Mouse (Mus musculus) lung, postnatal 0 days (tissue): Measurements from ENCODE around the gene Nat8f5. TPM values are rescaled to one million over a fixed set of nuclear protein-coding genes. Genes with fewer than 3 reads are reported as not detected.

Experiments used
- ATAC-seq: fragments of 200-750 bp; cut with Nextera tagmentation; 2 replicates; pipeline ENCODE4 v1.8.0; 2017; ENCODE audit warnings: moderate library complexity
- DNase-seq: peaks from one replicate; pipeline ENCODE4 v3.0.0-alpha.2; 2016; ENCODE audit warnings: low spot score
- H3K27ac ChIP-seq: fragments of 300-500 bp; sonication (generic); 2 replicates; pipeline ENCODE4 v1.5.1; 2014; ENCODE audit warnings: antibody characterized with exemption, mild to moderate bottlenecking, low read length, mixed read lengths
- H3K27me3 ChIP-seq: fragments of 300-500 bp; sonication (generic); replicated peaks from 2 replicates; pipeline ENCODE4 v1.6.1; 2014; ENCODE audit warnings: low read length, mixed read lengths; ENCODE audit not compliant: insufficient read depth
- H3K36me3 ChIP-seq: fragments of 300-500 bp; sonication (generic); 2 replicates; pipeline ENCODE4 v1.6.1; 2014; ENCODE audit warnings: low read length, mixed read lengths; ENCODE audit not compliant: insufficient read depth
- H3K4me1 ChIP-seq: fragments of 300-500 bp; sonication (generic); 2 replicates; pipeline ENCODE4 v1.6.1; 2014; ENCODE audit warnings: antibody characterized with exemption, low read depth, low read length, mixed read lengths; ENCODE audit not compliant: insufficient read depth
- H3K4me2 ChIP-seq: fragments of 300-500 bp; sonication (generic); replicated peaks from 2 replicates; pipeline ENCODE4 v1.6.1; 2014; ENCODE audit warnings: low read depth, mild to moderate bottlenecking, low read length, moderate library complexity, mixed read lengths
- H3K4me3 ChIP-seq: fragments of 300-500 bp; sonication (generic); 2 replicates; pipeline ENCODE4 v1.5.1; 2014; ENCODE audit warnings: low read depth, low read length
- H3K9ac ChIP-seq: fragments of 300-500 bp; sonication (generic); replicated peaks from 2 replicates; pipeline ENCODE4 v1.6.1; 2014; ENCODE audit warnings: low read depth, mild to moderate bottlenecking
- H3K9me3 ChIP-seq: fragments of 300-500 bp; sonication (generic); 2 replicates; pipeline ENCODE4 v1.6.1; 2016; ENCODE audit warnings: low read length, mixed read lengths
- CTCF ChIP-seq: IDR thresholded peaks from 2 replicates; pipeline ENCODE4 v1.5.1; 2016; ENCODE audit warnings: antibody characterized with exemption, mild to moderate bottlenecking
- EP300 ChIP-seq: IDR thresholded peaks from 2 replicates; pipeline ENCODE4 v1.6.1; 2016; ENCODE audit warnings: antibody characterized with exemption, mild to moderate bottlenecking, control low read depth
- WGBS: fragments of 180-500 bp; shearing (Covaris S2); extraction: QIAGEN DNeasy Blood & Tissue Kit; methylation state at CpG from one replicate; pipeline ENCODE4 v1.1.7; 2014; 5-methylcytosine and 5-hydroxymethylcytosine counted together
- polyA plus RNA-seq: library from polyadenylated mRNA; unstranded; fragments of >200 nt; fragmentation: Nextera tagmentation; extraction: Ambion mirVana; gene quantifications from 2 replicates; pipeline ENCODE4 v1.2.1, GENCODE M21; 2015

The Nat8f5 gene
- polyA plus RNA-seq, 1 experiment from 2014 or later = not detected

DNA sequence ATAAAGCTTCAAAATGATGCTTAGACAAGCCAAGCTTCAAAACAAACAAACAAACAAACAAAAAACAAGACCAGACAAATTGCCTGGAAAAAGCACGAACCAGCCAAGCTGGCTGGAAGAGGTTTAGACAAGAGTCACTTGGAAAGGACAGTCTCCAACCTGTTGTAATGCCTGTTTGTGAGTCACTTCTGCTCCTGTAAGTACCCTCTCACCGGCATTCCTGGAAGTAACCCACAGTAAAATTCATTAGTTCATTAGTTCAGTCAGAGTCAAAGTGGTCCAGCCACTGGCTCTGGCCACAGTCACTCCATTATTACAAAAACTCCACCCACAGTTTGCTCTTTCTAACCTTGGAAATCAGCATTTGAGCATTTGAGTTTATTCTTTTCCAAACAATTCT lies 43.1 kb upstream of the Nat8f5 start:
- H3K36me3 ChIP-seq = no peaks in the 10 kb centered on the region
- H3K9me3 ChIP-seq = no peaks in the 10 kb centered on the region
- WGBS = 79% methylated on average over 2 of the region's 2 CpGs
- H3K27me3 ChIP-seq = no peaks in the 10 kb centered on the region
- H3K9ac ChIP-seq = no peak overlapping the region
- DNase-seq (no peak), ATAC-seq (no peak)
- no peak overlapping the region for H3K27ac ChIP-seq
- TF ChIP-seq EP300 (no peak), CTCF (no peak)
- H3K4me2 ChIP-seq = no peak overlapping the region
- no peaks in the 10 kb centered on the region for H3K4me1 ChIP-seq
- H3K4me3 ChIP-seq = no peak overlapping the region

DNA sequence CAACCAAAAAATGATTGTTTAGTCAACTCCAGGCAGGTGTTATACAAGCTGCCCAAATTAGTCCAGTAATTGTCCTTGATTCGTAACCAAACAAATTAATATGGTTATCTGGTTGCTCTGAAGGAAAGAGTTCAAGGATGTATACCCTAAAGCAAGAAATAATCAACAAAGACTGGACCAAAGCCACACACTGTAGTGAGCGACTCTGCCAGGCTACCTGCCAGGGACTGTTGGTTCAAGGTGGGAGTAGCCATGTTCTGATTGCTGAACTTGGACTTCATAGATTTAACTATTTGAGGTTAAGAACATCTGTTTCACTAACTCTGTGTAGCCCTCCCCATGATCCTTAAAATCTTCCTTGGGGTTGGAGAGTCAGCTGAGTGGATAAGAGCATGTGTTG lies 42.4 kb upstream of the Nat8f5 start:
- Histone ChIP-seq H3K4me2 (no peak overlapping the region), H3K36me3 (no peaks in the 10 kb centered on the region), H3K9ac (no peak overlapping the region), H3K4me1 (no peaks in the 10 kb centered on the region), H3K27ac (no peak overlapping the region), H3K4me3 (no peak overlapping the region), H3K27me3 (no peaks in the 10 kb centered on the region), H3K9me3 (no peaks in the 10 kb centered on the region)
- no peak for DNase-seq
- no peak for ATAC-seq
- no peak for TF ChIP-seq EP300
- TF ChIP-seq CTCF = no peak
- WGBS = 80% methylated on average over 2 of the region's 2 CpGs

DNA sequence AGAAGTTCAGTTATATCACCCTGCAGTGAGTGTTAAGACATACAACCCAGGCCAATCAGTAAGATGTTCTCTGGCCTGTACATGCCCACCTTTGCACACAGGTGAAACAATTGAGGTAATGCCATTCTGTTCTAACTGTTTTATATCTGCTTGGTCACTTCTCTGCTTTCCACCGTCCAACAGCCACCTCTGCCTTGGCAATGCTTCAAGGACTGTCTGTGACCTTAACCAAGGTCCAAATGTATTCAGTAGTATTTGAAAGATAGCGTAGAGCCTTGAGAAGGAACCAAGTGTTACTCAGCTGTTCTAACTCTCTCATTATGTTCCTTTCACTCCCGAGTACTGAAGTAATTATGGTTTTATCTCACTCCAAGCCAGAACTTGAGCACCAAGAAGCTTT lies 41.8 kb upstream of the Nat8f5 start:
- no peaks in the 10 kb centered on the region for H3K9me3 ChIP-seq
- no peak overlapping the region for H3K4me3 ChIP-seq
- H3K9ac ChIP-seq = no peak overlapping the region
- ATAC-seq (no peak), DNase-seq (no peak)
- H3K4me1 ChIP-seq = no peaks in the 10 kb centered on the region
- no peak overlapping the region for H3K4me2 ChIP-seq
- no peaks in the 10 kb centered on the region for H3K36me3 ChIP-seq
- H3K27ac ChIP-seq = no peak overlapping the region
- WGBS = 77% methylated on average over 3 of the region's 3 CpGs
- no peak for TF ChIP-seq EP300
- no peak for TF ChIP-seq CTCF
- no peaks in the 10 kb centered on the region for H3K27me3 ChIP-seq

DNA sequence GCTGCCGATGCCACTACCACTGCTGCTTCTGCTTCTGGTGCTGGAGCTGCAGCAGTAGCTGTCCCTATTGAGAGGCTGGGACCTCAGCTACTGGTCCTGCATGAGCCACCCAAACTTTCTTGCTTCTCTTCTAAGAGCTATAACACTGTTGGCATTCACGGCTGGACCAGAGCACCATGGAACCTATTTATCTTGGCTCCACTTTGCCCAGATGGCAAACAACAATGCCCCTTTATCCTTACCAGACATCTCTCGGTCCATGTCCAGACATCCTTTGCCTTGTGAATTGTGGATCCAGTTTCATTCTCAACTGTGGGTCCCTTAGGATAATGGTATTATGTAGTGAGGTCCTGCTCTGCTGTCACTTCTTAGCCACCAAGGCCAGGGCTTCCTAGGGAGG lies 40.5 kb upstream of the Nat8f5 start:
- no peaks in the 10 kb centered on the region for H3K9me3 ChIP-seq
- no peak overlapping the region for H3K9ac ChIP-seq
- no peaks in the 10 kb centered on the region for H3K4me1 ChIP-seq
- H3K27ac ChIP-seq = no peak overlapping the region
- H3K4me3 ChIP-seq = no peak overlapping the region
- H3K4me2 ChIP-seq = no peak overlapping the region
- ATAC-seq (no peak), DNase-seq (no peak)
- TF ChIP-seq EP300 = no peak
- no peak for TF ChIP-seq CTCF
- 78% methylated on average over 3 of the region's 3 CpGs for WGBS
- H3K36me3 ChIP-seq = no peaks in the 10 kb centered on the region
- no peaks in the 10 kb centered on the region for H3K27me3 ChIP-seq

DNA sequence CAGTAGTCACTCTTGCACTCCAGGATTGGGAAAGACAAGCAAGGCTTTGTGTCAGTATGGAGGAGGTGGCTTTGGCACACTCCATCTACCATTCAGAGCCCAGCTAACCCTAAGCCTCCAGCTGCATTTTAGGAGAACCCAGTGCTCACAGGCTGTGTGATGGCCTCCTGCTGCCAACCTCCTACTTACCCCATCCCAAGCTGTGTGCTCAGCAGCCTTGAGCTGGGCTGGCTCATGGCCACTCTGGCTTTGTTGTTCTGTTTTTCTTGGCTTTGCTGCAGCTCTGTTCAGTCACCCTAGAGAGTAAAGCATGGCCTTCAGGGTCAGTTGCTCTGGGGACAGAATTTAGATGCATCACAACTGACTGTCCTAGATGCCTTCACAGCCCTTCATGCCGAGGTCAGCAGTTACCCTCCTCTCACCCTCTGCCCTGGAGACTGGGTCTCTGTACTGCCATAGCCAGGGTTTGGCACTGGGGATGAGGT lies 35.5 kb upstream of the Nat8f5 start:
- Histone ChIP-seq H3K9me3 (no peaks in the 10 kb centered on the region), H3K4me3 (no peak overlapping the region), H3K27me3 (no peaks in the 10 kb centered on the region), H3K4me1 (no peaks in the 10 kb centered on the region), H3K27ac (no peak overlapping the region), H3K4me2 (no peak overlapping the region), H3K9ac (no peak overlapping the region), H3K36me3 (no peaks in the 10 kb centered on the region)
- DNase-seq (peak; percentile 13), ATAC-seq (peak; percentile 62)
- no peak for TF ChIP-seq EP300
- TF ChIP-seq CTCF = no peak
- 80% methylated on average over 1 of the region's 1 CpGs for WGBS

DNA sequence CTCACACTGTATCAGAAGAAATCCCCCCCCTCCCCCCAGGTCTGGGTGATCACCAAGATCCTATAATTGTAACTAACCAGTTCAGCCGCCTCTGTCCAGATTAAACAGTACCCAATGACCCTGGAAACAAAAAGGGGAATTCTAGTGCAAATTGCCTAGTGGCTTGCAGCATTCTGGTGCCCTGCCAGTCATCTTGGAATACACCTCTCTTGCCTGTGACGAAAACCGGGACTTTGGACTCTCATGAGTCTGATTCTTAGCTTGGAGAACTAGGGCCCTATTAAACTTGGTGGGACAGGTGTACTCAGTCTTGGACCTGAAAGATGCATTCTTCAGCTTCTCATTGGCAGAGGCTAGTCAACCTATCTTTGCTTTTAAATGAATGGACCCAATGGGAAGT lies 32.7 kb upstream of the Nat8f5 start:
- 75% methylated on average over 3 of the region's 3 CpGs for WGBS
- H3K27ac ChIP-seq = no peak overlapping the region
- no peaks in the 10 kb centered on the region for H3K9me3 ChIP-seq
- DNase-seq = no peak
- no peak overlapping the region for H3K9ac ChIP-seq
- no peaks in the 10 kb centered on the region for H3K27me3 ChIP-seq
- H3K36me3 ChIP-seq = no peaks in the 10 kb centered on the region
- H3K4me1 ChIP-seq = no peaks in the 10 kb centered on the region
- TF ChIP-seq EP300 = no peak
- TF ChIP-seq CTCF = no peak
- H3K4me3 ChIP-seq = no peak overlapping the region
- no peak overlapping the region for H3K4me2 ChIP-seq
- ATAC-seq = no peak

DNA sequence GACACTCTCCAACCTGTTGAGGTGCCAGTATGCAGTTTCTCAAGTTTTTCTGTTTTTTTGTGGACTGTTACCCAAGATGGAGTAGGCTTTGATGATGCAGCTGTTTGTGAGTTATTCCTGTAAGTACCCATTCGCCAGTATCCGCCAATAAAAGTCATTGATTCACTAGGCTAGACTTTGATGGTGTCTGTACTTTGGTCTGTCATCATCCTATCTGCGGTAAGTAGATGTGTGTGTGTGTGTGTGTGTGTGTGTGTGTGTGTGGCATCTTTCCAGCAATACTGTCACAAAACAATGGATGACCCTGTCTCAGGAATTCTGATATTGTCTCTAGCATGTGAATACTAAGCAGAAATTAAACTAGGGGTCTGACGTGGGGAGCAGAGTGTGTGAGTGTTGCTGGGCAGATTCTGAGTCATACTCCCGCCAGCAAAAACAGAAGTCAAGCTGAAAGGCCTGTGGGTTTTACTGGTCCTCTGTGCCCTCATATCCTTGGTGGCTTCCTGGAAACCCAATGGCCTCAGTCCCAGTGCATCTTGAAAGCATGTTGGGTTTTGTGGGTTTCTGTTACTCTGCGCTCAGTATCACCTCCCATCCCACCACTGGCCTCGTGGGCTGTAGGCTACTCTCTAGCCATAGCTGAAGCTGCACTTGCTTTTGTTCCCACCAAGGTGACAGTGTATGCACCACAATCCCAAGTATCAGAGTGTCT lies 30.4 kb upstream of the Nat8f5 start:
- Histone ChIP-seq H3K27me3 (no peaks in the 10 kb centered on the region), H3K9me3 (no peaks in the 10 kb centered on the region), H3K4me1 (no peaks in the 10 kb centered on the region), H3K36me3 (no peaks in the 10 kb centered on the region), H3K4me2 (no peak overlapping the region), H3K4me3 (no peak overlapping the region), H3K27ac (no peak overlapping the region), H3K9ac (no peak overlapping the region)
- ATAC-seq (no peak), DNase-seq (no peak)
- TF ChIP-seq EP300 (no peak), CTCF (no peak)
- 82% methylated on average over 7 of the region's 7 CpGs for WGBS
